23 mouse cellular contexts compared by ENCODE assay signal in the genomic region with DNA sequence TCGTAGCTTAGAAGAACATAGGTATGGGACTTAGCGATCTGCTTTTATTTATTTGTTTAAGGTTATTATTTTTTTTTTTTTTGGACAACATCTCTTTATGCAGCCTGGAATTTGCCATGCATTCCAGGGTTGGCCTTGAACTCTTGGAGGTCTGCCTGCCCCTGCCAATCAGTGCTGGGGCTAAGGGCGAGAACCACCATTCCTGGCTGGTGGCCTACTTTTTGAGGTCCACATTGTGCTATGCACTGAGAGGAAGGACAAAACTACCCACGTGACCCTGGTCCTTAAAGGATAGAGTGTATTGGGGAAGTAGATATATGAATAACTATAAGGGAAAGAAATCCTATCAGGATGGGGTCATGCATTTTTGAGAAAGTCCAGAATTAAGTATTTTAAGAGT. TPM values are rescaled to one million over a fixed set of nuclear protein-coding genes. Genes with fewer than 3 reads are reported as not detected.
DNase-seq lines count a peak whose midpoint lies in the region; ATAC-seq lines count a peak whose summit lies in the region.
"Had no signal": no experiment of that assay in that cellular context is flagged by ENCODE, and none has a peak within 500 bp of the region (broad histone marks: within the 10 kb centered on the region; RNA-seq: fewer than 3 reads in every experiment).

No protein-coding gene starts in this region.

- ATAC-seq in midbrain, embryonic 11.5 days (ENCODE audit: low FRiP score) = no peak
- no peak for ATAC-seq in midbrain, embryonic 16.5 days
- ATAC-seq: CD4-positive, CD25-positive, alpha-beta regulatory T cell, adult 4 months; forebrain, embryonic 14.5 days; forebrain, embryonic 16.5 days had no signal

- no peaks in the 10 kb centered on the region for H3K27me3 ChIP-seq in midbrain, embryonic 11.5 days (ENCODE audit: control insufficient read depth, insufficient read depth, low read length)
- H3K27me3 ChIP-seq in midbrain, embryonic 16.5 days (ENCODE audit: control insufficient read depth, insufficient read depth, low read depth, low read length) = no peaks in the 10 kb centered on the region
- H3K27me3 ChIP-seq: CH12.LX; forebrain, embryonic 12.5 days had no signal

- no peak overlapping the region for H3K4me3 ChIP-seq in midbrain, embryonic 11.5 days (ENCODE audit: low read depth, low read length)
- H3K4me3 ChIP-seq in midbrain, embryonic 16.5 days (ENCODE audit: low read depth, low read length) = no peak overlapping the region
- H3K4me3 ChIP-seq: embryonic facial prominence, embryonic 10.5 days; embryonic facial prominence, embryonic 12.5 days; forebrain, embryonic 10.5 days; forebrain, embryonic 12.5 days had no signal

- 86% methylated on average over 4 of the region's 4 CpGs for WGBS in midbrain, embryonic 11.5 days
- 91% methylated on average over 4 of the region's 4 CpGs for WGBS in midbrain, embryonic 16.5 days

- DNase-seq in midbrain, embryonic 11.5 days (ENCODE audit: low spot score, missing footprints) = peak; percentile 61
- peak; percentile 24 for DNase-seq in NIH3T3 (ENCODE audit: low read depth)
- no peak for DNase-seq in adrenal gland, postnatal 36 days
- no peak for DNase-seq in layer of hippocampus, postnatal 10 days (ENCODE audit: low spot score in 2 of 2)
- DNase-seq: adrenal gland, adult 2 months; adrenal gland, postnatal 10 days; adrenal gland, postnatal 25 days; B cell, adult 2 months; cerebellum, adult 11-12 months; cerebellum, adult 2 months; cerebellum, adult 9-10 months; cerebellum, postnatal 10 days; cerebellum, postnatal 25 days had no signal

- H3K9ac ChIP-seq in midbrain, embryonic 11.5 days (ENCODE audit: low read length) = no peak overlapping the region
- no peak overlapping the region for H3K9ac ChIP-seq in midbrain, embryonic 16.5 days (ENCODE audit: low read depth, low read length)
- H3K9ac ChIP-seq: embryonic facial prominence, embryonic 12.5 days; forebrain, embryonic 12.5 days had no signal

- H3K27ac ChIP-seq in midbrain, embryonic 11.5 days (ENCODE audit: low read depth, low read length) = no peak overlapping the region
- no peak overlapping the region for H3K27ac ChIP-seq in midbrain, embryonic 16.5 days (ENCODE audit: low read length)
- H3K27ac ChIP-seq: embryonic facial prominence, embryonic 10.5 days; embryonic facial prominence, embryonic 12.5 days; forebrain, embryonic 10.5 days; forebrain, embryonic 12.5 days had no signal

- no peaks in the 10 kb centered on the region for H3K36me3 ChIP-seq in midbrain, embryonic 11.5 days (ENCODE audit: control insufficient read depth, insufficient read depth, low read length)
- no peaks in the 10 kb centered on the region for H3K36me3 ChIP-seq in midbrain, embryonic 16.5 days (ENCODE audit: control insufficient read depth, insufficient read depth, low read length)
- H3K36me3 ChIP-seq: embryonic facial prominence, embryonic 12.5 days; G1E had no signal

- no peaks in the 10 kb centered on the region for H3K4me1 ChIP-seq in midbrain, embryonic 11.5 days (ENCODE audit: control insufficient read depth, insufficient read depth, low read length)
- H3K4me1 ChIP-seq in midbrain, embryonic 16.5 days (ENCODE audit: control insufficient read depth, insufficient read depth, low read length) = no peaks in the 10 kb centered on the region
- H3K4me1 ChIP-seq: embryonic facial prominence, embryonic 12.5 days; forebrain, embryonic 10.5 days; forebrain, embryonic 12.5 days had no signal

- no peak overlapping the region for H3K4me2 ChIP-seq in midbrain, embryonic 11.5 days
- H3K4me2 ChIP-seq in midbrain, embryonic 16.5 days (ENCODE audit: low read length) = no peak overlapping the region
- H3K4me2 ChIP-seq: embryonic facial prominence, embryonic 12.5 days; forebrain, embryonic 12.5 days had no signal

- H3K9me3 ChIP-seq in midbrain, embryonic 11.5 days (ENCODE audit: control insufficient read depth, low read length) = no peaks in the 10 kb centered on the region
- no peaks in the 10 kb centered on the region for H3K9me3 ChIP-seq in midbrain, embryonic 16.5 days (replicated peaks; ENCODE audit: control insufficient read depth, low read length, poor library complexity, severe bottlenecking)
- H3K9me3 ChIP-seq: embryonic facial prominence, embryonic 10.5 days; embryonic facial prominence, embryonic 12.5 days; forebrain, embryonic 10.5 days; forebrain, embryonic 12.5 days had no signal

RNA-seq across cellular contexts. Expression of gene Nr2f2, which starts 47.9 kb away (rescaled TPM):
- 114 and 122 TPM in 2 replicates for polyA plus RNA-seq in midbrain, embryonic 11.5 days (2014; fragmentation: Nextera tagmentation; extraction: Ambion mirVana)
- 78.0 and 102 TPM in 2 replicates for polyA plus RNA-seq in midbrain, embryonic 16.5 days (2015; fragmentation: Nextera tagmentation; extraction: Ambion mirVana)
- 100 to 1,000 TPM in 1 of 2 experiments, 10 to 100 TPM in 1; 99.5 to 128 TPM for total RNA-seq in adrenal gland, postnatal 36 days (2021)
- 10 to 100 TPM; 59.5 to 66.7 TPM for total RNA-seq in layer of hippocampus, postnatal 10 days (2021)
- total RNA-seq: CH12.LX had no signal
- polyA plus RNA-seq: CD4-positive, CD25-positive, alpha-beta regulatory T cell, adult 4 months; G1E had no signal

Comparison
In these comparisons a context has a peak if more than half of its experiments do, and no peak if none do; other contexts are left out.
1. DNase-seq: peak in midbrain, embryonic 11.5 days (single experiment) and NIH3T3 (single experiment); none in adrenal gland, postnatal 36 days (0 of 2) and layer of hippocampus, postnatal 10 days (0 of 2).